Mouse (Mus musculus): ENCODE measurements around the gene Ube2m. TPM values are rescaled to one million over a fixed set of nuclear protein-coding genes. Genes with fewer than 3 reads are reported as not detected.

Ube2m gene
- polyA plus RNA-seq, 1 experiment, result 22.8 TPM

- H3K36me3 ChIP-seq (ENCODE audit: control insufficient read depth), result no peaks in the 10 kb centered on the region
- H3K9me3 ChIP-seq (ENCODE audit: control insufficient read depth, low read length), result no peaks in the 10 kb centered on the region
- H3K27me3 ChIP-seq (ENCODE audit: control insufficient read depth), result peaks cover 9% of the 10 kb centered on the region
- no peak overlapping the region for H3K4me3 ChIP-seq (replicated peaks)
- TF ChIP-seq GATA1 (IDR thresholded peaks at IDR 0.05; ENCODE audit: low read length) (no peak), TAL1 (IDR thresholded peaks at IDR 0.05; ENCODE audit: low read length) (no peak)
- H3K4me1 ChIP-seq (ENCODE audit: control insufficient read depth), result peaks cover 10% of the 10 kb centered on the region
These were observed 42.2 kb downstream of the Ube2m start for GRCm38 (mm10) chr7:12995862-12996261.

GRCm38 (mm10) chr7:12993148-12993547 lies 44.9 kb downstream of the Ube2m start:
- peaks cover 10% of the 10 kb centered on the region for H3K27me3 ChIP-seq (ENCODE audit: control insufficient read depth)
- no peak overlapping the region for H3K4me3 ChIP-seq (replicated peaks)
- TF ChIP-seq TAL1 (IDR thresholded peaks at IDR 0.05; ENCODE audit: low read length) (no peak), GATA1 (IDR thresholded peaks at IDR 0.05; ENCODE audit: low read length) (no peak)
- peaks cover 25% of the 10 kb centered on the region for H3K4me1 ChIP-seq (ENCODE audit: control insufficient read depth)
- H3K9me3 ChIP-seq (ENCODE audit: control insufficient read depth, low read length), result no peaks in the 10 kb centered on the region
- H3K36me3 ChIP-seq (ENCODE audit: control insufficient read depth), result no peaks in the 10 kb centered on the region; the same call in 1 of the 2 replicates

- Histone ChIP-seq H3K4me1 (ENCODE audit: control insufficient read depth) (peaks cover 34% of the 10 kb centered on the region), H3K36me3 (ENCODE audit: control insufficient read depth) (no peaks in the 10 kb centered on the region; the same call in 1 of the 2 replicates), H3K9me3 (ENCODE audit: control insufficient read depth, low read length) (no peaks in the 10 kb centered on the region), H3K27me3 (ENCODE audit: control insufficient read depth) (peaks cover 7% of the 10 kb centered on the region), H3K4me3 (replicated peaks) (no peak overlapping the region)
- no peak for TF ChIP-seq GATA1 (IDR thresholded peaks at IDR 0.05; ENCODE audit: low read length)
- TF ChIP-seq TAL1 (IDR thresholded peaks at IDR 0.05; ENCODE audit: low read length), result no peak
These were observed 45.9 kb downstream of the Ube2m start for GRCm38 (mm10) chr7:12992222-12992621.

GRCm38 (mm10) chr7:12987409-12988189 lies 50.5 kb downstream of the Ube2m start:
- H3K4me1 ChIP-seq (ENCODE audit: control insufficient read depth), result peaks cover 70% of the 10 kb centered on the region
- H3K27me3 ChIP-seq (ENCODE audit: control insufficient read depth), result peaks cover 3% of the 10 kb centered on the region; the same call in 1 of the 2 replicates

GRCm38 (mm10) chr7:12986906-12987305 lies 51.2 kb downstream of the Ube2m start:
- Histone ChIP-seq H3K4me3 (replicated peaks) (no peak overlapping the region), H3K27me3 (ENCODE audit: control insufficient read depth) (peaks cover 3% of the 10 kb centered on the region; the same call in 1 of the 2 replicates), H3K36me3 (ENCODE audit: control insufficient read depth) (peaks cover 29% of the 10 kb centered on the region), H3K9me3 (ENCODE audit: control insufficient read depth, low read length) (peaks cover 9% of the 10 kb centered on the region), H3K4me1 (ENCODE audit: control insufficient read depth) (peaks cover 66% of the 10 kb centered on the region)
- TF ChIP-seq GATA1 (IDR thresholded peaks at IDR 0.05; ENCODE audit: low read length) (no peak), TAL1 (IDR thresholded peaks at IDR 0.05; ENCODE audit: low read length) (no peak)

More at GRCm38 (mm10) chr7:12987409-12988189, 50.5 kb downstream of the Ube2m start:
- Histone ChIP-seq H3K4me3 (replicated peaks) (no peak overlapping the region), H3K9me3 (ENCODE audit: control insufficient read depth, low read length) (peaks cover 9% of the 10 kb centered on the region), H3K36me3 (ENCODE audit: control insufficient read depth) (peaks cover 22% of the 10 kb centered on the region)
- peak; percentile 77 for TF ChIP-seq GATA1 (IDR thresholded peaks at IDR 0.05; ENCODE audit: low read length)
- TF ChIP-seq TAL1 (IDR thresholded peaks at IDR 0.05; ENCODE audit: low read length), result no peak

- H3K9me3 ChIP-seq (ENCODE audit: control insufficient read depth, low read length), result peaks cover 9% of the 10 kb centered on the region
- H3K4me3 ChIP-seq (replicated peaks), result no peak overlapping the region
- H3K27me3 ChIP-seq (ENCODE audit: control insufficient read depth), result no peaks in the 10 kb centered on the region
- peaks cover 62% of the 10 kb centered on the region for H3K4me1 ChIP-seq (ENCODE audit: control insufficient read depth)
- H3K36me3 ChIP-seq (ENCODE audit: control insufficient read depth), result peaks cover 35% of the 10 kb centered on the region
- TF ChIP-seq TAL1 (IDR thresholded peaks at IDR 0.05; ENCODE audit: low read length) (peak; percentile 54; the same call in 2 of the 3 replicates), GATA1 (IDR thresholded peaks at IDR 0.05; ENCODE audit: low read length) (no peak)
These were observed 52.4 kb downstream of the Ube2m start for GRCm38 (mm10) chr7:12985724-12986123.

Other genes with a start within 250 kb of the Ube2m start
- 0.04 TPM in 1 of 2 replicates, not detected in the other for gene Zscan18, start 234.6 kb downstream of the Ube2m start, polyA plus RNA-seq (2012)
- gene Zfp329, start 219.4 kb downstream of the Ube2m start, polyA plus RNA-seq (2012), result 0.01 TPM in 1 of 2 replicates, not detected in the other
- gene Zfp110, start 203.5 kb downstream of the Ube2m start, polyA plus RNA-seq (2012), result 0.06 and 0.24 TPM in 2 replicates
- 0.02 TPM in 1 of 2 replicates, not detected in the other for gene Zfp128, start 157.1 kb downstream of the Ube2m start, polyA plus RNA-seq (2012)
- 0.04 TPM in 2 replicates for gene Zscan22, start 140.5 kb downstream of the Ube2m start, polyA plus RNA-seq (2012)
- gene Rps5, start 116.0 kb downstream of the Ube2m start, polyA plus RNA-seq (2012), result 328 and 368 TPM in 2 replicates
- 0.11 and 0.14 TPM in 2 replicates for gene Rnf225, start 110.9 kb downstream of the Ube2m start, polyA plus RNA-seq (2012)
- gene Zfp324, start 72.4 kb downstream of the Ube2m start, polyA plus RNA-seq (2012), result 0.27 and 0.38 TPM in 2 replicates
- gene Zfp446, start 60.4 kb downstream of the Ube2m start, polyA plus RNA-seq (2012), result 0.20 and 0.29 TPM in 2 replicates
- gene Slc27a5, start 40.1 kb downstream of the Ube2m start, polyA plus RNA-seq (2012), result not detected in 2 replicates
- gene Trim28, start 39.2 kb downstream of the Ube2m start, polyA plus RNA-seq (2012), result 16.2 and 17.6 TPM in 2 replicates
- gene Zbtb45, start 28.2 kb downstream of the Ube2m start, polyA plus RNA-seq (2012), result 6.7 and 7.7 TPM in 2 replicates
- 39.9 and 103 TPM in 2 replicates for gene Chmp2a, start 3.5 kb downstream of the Ube2m start, polyA plus RNA-seq (2012)
- 0.03 TPM in 2 replicates for gene Mzf1, start 16.5 kb upstream of the Ube2m start, polyA plus RNA-seq (2012)
- 0.06 TPM in 1 of 2 replicates, not detected in the other for gene Vmn1r85, start 56.9 kb upstream of the Ube2m start, polyA plus RNA-seq (2012)
- not detected in 2 replicates for gene Vmn1r86, start 81.6 kb upstream of the Ube2m start, polyA plus RNA-seq (2012)
- gene Vmn1r87, start 101.9 kb upstream of the Ube2m start, polyA plus RNA-seq (2012), result 0.04 TPM in 1 of 2 replicates, not detected in the other
- gene Vmn1r88, start 121.3 kb upstream of the Ube2m start, polyA plus RNA-seq (2012), result not detected in 2 replicates
- gene Vmn1r89, start 174.7 kb upstream of the Ube2m start, polyA plus RNA-seq (2012), result not detected in 2 replicates
- 35.4 and 41.1 TPM in 2 replicates for gene Lig1, start 239.0 kb upstream of the Ube2m start, polyA plus RNA-seq (2012)
- gene Zswim9, start 240.4 kb upstream of the Ube2m start, polyA plus RNA-seq (2012), result 0.08 and 0.23 TPM in 2 replicates